In the genomic region with DNA sequence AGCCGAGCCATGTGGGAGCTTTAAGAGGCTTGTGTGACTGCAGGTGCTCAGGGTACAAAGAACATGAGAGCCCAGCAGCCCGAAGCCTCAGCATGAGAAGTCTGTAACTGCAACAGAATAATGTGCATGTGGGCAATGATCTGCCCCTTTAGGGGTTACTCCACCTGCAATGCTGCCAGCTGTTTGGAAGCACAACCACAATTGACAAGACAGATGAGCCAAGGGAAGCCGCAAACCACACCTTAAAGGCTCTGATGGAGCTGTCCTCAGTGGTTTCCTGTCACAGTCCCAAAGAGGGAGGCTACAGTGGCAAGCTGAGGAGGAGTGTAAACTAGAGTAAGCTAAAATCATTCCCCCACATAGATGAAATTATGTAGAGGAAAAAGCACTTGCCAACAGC, we compare ENCODE assay signal across 25 mouse cellular contexts. TPM values are rescaled to one million over a fixed set of nuclear protein-coding genes. Genes with fewer than 3 reads are reported as not detected.
DNase-seq lines count a peak whose midpoint lies in the region; ATAC-seq lines count a peak whose summit lies in the region.
"Had no signal": no experiment of that assay in that cellular context is flagged by ENCODE, and none has a peak within 500 bp of the region (broad histone marks: within the 10 kb centered on the region; RNA-seq: fewer than 3 reads in every experiment).

No protein-coding gene starts in this region.

- peak; percentile 34 for DNase-seq in intestine, embryonic 14.5 days (ENCODE audit: low spot score)
- peak; percentile 70 to 85 for DNase-seq in thymus, adult 18-20 months
- DNase-seq in urinary bladder, adult 2 months (ENCODE audit: low spot score): no peak
- no peak for DNase-seq in cerebellum, postnatal 25 days
- no peak for DNase-seq in gastrocnemius, postnatal 4 days (ENCODE audit: low spot score in 2 of 2)
- DNase-seq: adrenal gland, adult 2 months; B cell, adult 2 months; gastrocnemius, adult 2 months; heart, postnatal 10 days; kidney, adult 9 months; kidney, postnatal 36 days; layer of hippocampus, adult 9-11 months; right cerebral cortex, postnatal 25 days had no signal

- no peaks in the 10 kb centered on the region for H3K4me1 ChIP-seq in intestine, embryonic 14.5 days (replicated peaks; ENCODE audit: control insufficient read depth, insufficient read depth, low read length)
- H3K4me1 ChIP-seq in intestine, embryonic 15.5 days (replicated peaks): no peaks in the 10 kb centered on the region
- H3K4me1 ChIP-seq: limb, embryonic 12.5 days had no signal

- H3K9ac ChIP-seq in intestine, embryonic 14.5 days (ENCODE audit: low read length): no peak overlapping the region
- no peak overlapping the region for H3K9ac ChIP-seq in intestine, embryonic 15.5 days
- H3K9ac ChIP-seq: limb, embryonic 12.5 days; liver, embryonic 14.5 days had no signal

- ATAC-seq in intestine, embryonic 14.5 days (replicated peaks; ENCODE audit: low FRiP score, low TSS enrichment, low read depth): no peak
- ATAC-seq in intestine, embryonic 15.5 days: no peak
- peak; percentile 95 for ATAC-seq in common myeloid progenitor, adult 5-6 weeks (replicated peaks; ENCODE audit: low read depth, poor library complexity, severe bottlenecking)
- ATAC-seq: forebrain, embryonic 16.5 days; hindbrain, embryonic 16.5 days; lung, postnatal 0 days had no signal

- H3K27ac ChIP-seq in intestine, embryonic 14.5 days (ENCODE audit: low read depth): no peak overlapping the region
- H3K27ac ChIP-seq in intestine, embryonic 15.5 days: no peak overlapping the region
- H3K27ac ChIP-seq: gastrocnemius, adult 2 months; limb, embryonic 12.5 days; liver, embryonic 14.5 days had no signal

- H3K36me3 ChIP-seq in intestine, embryonic 14.5 days (ENCODE audit: control insufficient read depth, insufficient read depth, low read length): no peaks in the 10 kb centered on the region
- H3K36me3 ChIP-seq in intestine, embryonic 15.5 days: no peaks in the 10 kb centered on the region
- H3K36me3 ChIP-seq: G1E; limb, embryonic 12.5 days had no signal

- H3K9me3 ChIP-seq in intestine, embryonic 14.5 days (ENCODE audit: control insufficient read depth, low read length): no peaks in the 10 kb centered on the region
- no peaks in the 10 kb centered on the region for H3K9me3 ChIP-seq in intestine, embryonic 15.5 days
- H3K9me3 ChIP-seq: G1E; limb, embryonic 12.5 days; megakaryocyte, embryonic 14.5 days had no signal

- H3K4me3 ChIP-seq in intestine, embryonic 14.5 days (ENCODE audit: low read depth, low read length): no peak overlapping the region
- H3K4me3 ChIP-seq in intestine, embryonic 15.5 days (replicated peaks): no peak overlapping the region
- H3K4me3 ChIP-seq: gastrocnemius, adult 2 months; limb, embryonic 12.5 days had no signal

- H3K4me2 ChIP-seq in intestine, embryonic 14.5 days (ENCODE audit: low read length): no peak overlapping the region
- H3K4me2 ChIP-seq in intestine, embryonic 15.5 days (replicated peaks): no peak overlapping the region
- H3K4me2 ChIP-seq: limb, embryonic 12.5 days had no signal

- H3K27me3 ChIP-seq in intestine, embryonic 14.5 days (replicated peaks; ENCODE audit: control insufficient read depth, insufficient read depth, low read length): no peaks in the 10 kb centered on the region
- H3K27me3 ChIP-seq in intestine, embryonic 15.5 days (replicated peaks): no peaks in the 10 kb centered on the region
- H3K27me3 ChIP-seq: limb, embryonic 12.5 days had no signal

- 80% methylated on average over 3 of the region's 3 CpGs for WGBS in intestine, embryonic 14.5 days
- 87% methylated on average over 3 of the region's 3 CpGs for WGBS in intestine, embryonic 15.5 days

RNA-seq across cellular contexts. Expression of a gene that starts 10.5 kb away (rescaled TPM):
- 0.05 and 0.13 TPM in 2 replicates for polyA plus RNA-seq in intestine, embryonic 14.5 days (2014; fragmentation: Nextera tagmentation; extraction: Ambion mirVana)
- 0.04 and 0.08 TPM in 2 replicates for polyA plus RNA-seq in intestine, embryonic 15.5 days (2015; fragmentation: Nextera tagmentation; extraction: Ambion mirVana)
- 0.23 TPM in 1 of 2 replicates, not detected in the other for total RNA-seq in common myeloid progenitor, adult 5-6 weeks (2017)
- 0.03 TPM in 1 of 2 replicates, not detected in the other for polyA plus RNA-seq in urinary bladder, adult 2 months (2012; rRNA removed)
- under 1 TPM; 0.17 to 0.21 TPM for total RNA-seq in gastrocnemius, postnatal 4 days (2021)
- polyA plus RNA-seq: adrenal gland, adult 2 months; embryonic facial prominence, embryonic 11.5 days; G1E had no signal

RNA-seq across cellular contexts. Expression of a gene that starts 17.4 kb away (rescaled TPM):
- 61.8 and 64.1 TPM in 2 replicates for polyA plus RNA-seq in intestine, embryonic 14.5 days (2014; fragmentation: Nextera tagmentation; extraction: Ambion mirVana)
- polyA plus RNA-seq in intestine, embryonic 15.5 days (2015; fragmentation: Nextera tagmentation; extraction: Ambion mirVana): 55.8 and 58.0 TPM in 2 replicates
- 135 and 147 TPM in 2 replicates for total RNA-seq in common myeloid progenitor, adult 5-6 weeks (2017)
- polyA plus RNA-seq in urinary bladder, adult 2 months (2012; rRNA removed): 60.8 and 74.4 TPM in 2 replicates
- total RNA-seq in gastrocnemius, postnatal 4 days (2021): 10 to 100 TPM; 63.4 to 74.3 TPM

RNA-seq across cellular contexts. Expression of a gene that starts 49.0 kb away (rescaled TPM):
- polyA plus RNA-seq in intestine, embryonic 14.5 days (2014; fragmentation: Nextera tagmentation; extraction: Ambion mirVana): 82.6 and 84.6 TPM in 2 replicates
- polyA plus RNA-seq in intestine, embryonic 15.5 days (2015; fragmentation: Nextera tagmentation; extraction: Ambion mirVana): 112 and 118 TPM in 2 replicates
- total RNA-seq in common myeloid progenitor, adult 5-6 weeks (2017): 253 and 277 TPM in 2 replicates
- polyA plus RNA-seq in urinary bladder, adult 2 months (2012; rRNA removed): 109 and 111 TPM in 2 replicates
- total RNA-seq in gastrocnemius, postnatal 4 days (2021): 100 to 1,000 TPM; 242 to 298 TPM

RNA-seq across cellular contexts. Expression of a gene that starts 51.4 kb away (rescaled TPM):
- not detected in 2 replicates for polyA plus RNA-seq in intestine, embryonic 14.5 days (2014; fragmentation: Nextera tagmentation; extraction: Ambion mirVana)
- 0.09 TPM in 1 of 2 replicates, not detected in the other for polyA plus RNA-seq in intestine, embryonic 15.5 days (2015; fragmentation: Nextera tagmentation; extraction: Ambion mirVana)
- 0.58 and 1.3 TPM in 2 replicates for total RNA-seq in common myeloid progenitor, adult 5-6 weeks (2017)
- polyA plus RNA-seq in urinary bladder, adult 2 months (2012; rRNA removed): 0.11 TPM in 1 of 2 replicates, not detected in the other
- total RNA-seq in gastrocnemius, postnatal 4 days (2021): not detected
- total RNA-seq: adrenal gland, adult 2 months; heart, adult 8-10 months; heart, postnatal 10 days; left cerebral cortex, adult 8-10 months had no signal
- polyA plus RNA-seq: adrenal gland, adult 2 months; forebrain, embryonic 16.5 days; lung, postnatal 0 days had no signal

Comparison
In these comparisons a context has a peak if more than half of its experiments do, and no peak if none do; other contexts are left out.
1. DNase-seq: peak in intestine, embryonic 14.5 days (single experiment) and thymus, adult 18-20 months (2 of 2); none in urinary bladder, adult 2 months (single experiment), cerebellum, postnatal 25 days (0 of 2) and gastrocnemius, postnatal 4 days (0 of 2).